Mouse (Mus musculus): ENCODE results near the gene B4galt5.
A peak's percentile ranks its signal among the peaks of the same experiment; 100 is the strongest.

Gene B4galt5

DNA sequence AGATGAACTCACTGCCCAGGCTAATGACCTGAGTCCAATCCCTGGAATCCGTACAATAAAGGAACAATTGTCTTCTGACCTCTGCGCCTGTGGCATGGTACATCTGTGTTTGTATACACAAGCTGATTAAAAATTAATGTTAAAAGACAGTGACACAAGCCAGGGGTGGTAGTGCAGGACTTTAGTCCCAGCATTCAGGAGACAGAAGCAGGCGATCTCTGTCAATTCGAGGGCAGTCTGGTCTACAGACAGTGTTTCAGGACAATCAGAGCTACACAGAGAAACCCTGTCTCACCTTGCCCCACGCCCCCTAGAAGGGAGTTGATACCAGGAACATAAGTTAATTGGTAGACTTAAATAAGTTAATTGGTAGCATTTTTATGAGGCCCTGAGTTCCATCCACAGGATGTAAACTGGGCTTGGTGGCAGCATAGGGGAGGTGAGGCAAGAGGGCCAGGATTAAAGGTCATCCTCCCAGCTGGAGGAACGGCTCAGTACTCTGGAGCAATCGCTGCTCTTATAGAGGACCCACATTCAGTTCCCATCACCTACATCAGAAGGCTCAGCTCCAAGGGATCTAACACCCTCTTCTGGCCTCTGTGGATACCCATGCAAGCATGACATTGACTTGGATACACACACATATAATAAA lies 16.5 kb downstream of the B4galt5 start:
- DNase-seq (ENCODE audit: low spot score): no peak

DNA sequence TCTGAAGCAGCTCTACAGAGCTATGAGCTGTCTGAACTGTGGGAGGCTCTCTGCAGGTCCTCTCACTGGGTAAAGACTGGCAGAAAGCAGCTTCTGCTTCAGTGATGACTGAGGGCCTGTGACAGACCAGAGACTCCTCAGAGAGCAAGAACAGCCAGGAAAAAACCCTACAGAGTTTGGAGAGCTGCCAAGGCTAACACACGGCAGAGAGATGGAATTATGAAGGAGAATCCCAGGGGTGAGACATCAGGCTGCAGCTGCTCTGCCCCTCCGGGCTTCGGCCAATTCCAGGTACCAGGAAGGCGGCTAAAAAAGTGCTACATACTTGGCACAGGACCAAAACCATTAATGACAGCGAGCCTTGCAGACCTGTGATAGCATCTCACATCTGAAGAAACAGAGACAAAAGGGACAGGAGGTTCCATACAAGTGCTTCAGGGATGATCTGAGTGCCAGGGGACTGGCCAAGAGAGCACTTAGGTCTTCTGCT lies 17.5 kb downstream of the B4galt5 start:
- no peak for DNase-seq (ENCODE audit: low spot score)

DNA sequence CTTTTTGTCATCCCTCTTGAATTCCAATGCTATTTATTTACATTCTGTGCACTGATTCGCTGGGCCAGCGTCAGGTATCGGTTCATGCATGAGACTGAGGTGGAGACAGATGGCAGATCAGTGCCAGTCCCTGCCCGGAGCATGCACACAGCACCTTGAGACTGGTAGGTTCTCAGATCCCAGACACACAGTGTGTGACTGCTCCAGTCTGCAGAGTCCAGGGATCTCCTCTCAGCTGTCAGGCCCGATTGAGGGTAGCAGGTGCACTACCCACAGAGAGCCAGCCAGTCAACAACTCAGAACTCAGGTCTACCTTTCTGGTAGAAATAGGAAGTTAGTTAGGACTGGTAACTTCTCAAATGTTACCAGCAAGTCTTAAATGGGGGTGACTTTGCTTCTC lies 18.4 kb downstream of the B4galt5 start:
- DNase-seq (ENCODE audit: low spot score): no peak

DNA sequence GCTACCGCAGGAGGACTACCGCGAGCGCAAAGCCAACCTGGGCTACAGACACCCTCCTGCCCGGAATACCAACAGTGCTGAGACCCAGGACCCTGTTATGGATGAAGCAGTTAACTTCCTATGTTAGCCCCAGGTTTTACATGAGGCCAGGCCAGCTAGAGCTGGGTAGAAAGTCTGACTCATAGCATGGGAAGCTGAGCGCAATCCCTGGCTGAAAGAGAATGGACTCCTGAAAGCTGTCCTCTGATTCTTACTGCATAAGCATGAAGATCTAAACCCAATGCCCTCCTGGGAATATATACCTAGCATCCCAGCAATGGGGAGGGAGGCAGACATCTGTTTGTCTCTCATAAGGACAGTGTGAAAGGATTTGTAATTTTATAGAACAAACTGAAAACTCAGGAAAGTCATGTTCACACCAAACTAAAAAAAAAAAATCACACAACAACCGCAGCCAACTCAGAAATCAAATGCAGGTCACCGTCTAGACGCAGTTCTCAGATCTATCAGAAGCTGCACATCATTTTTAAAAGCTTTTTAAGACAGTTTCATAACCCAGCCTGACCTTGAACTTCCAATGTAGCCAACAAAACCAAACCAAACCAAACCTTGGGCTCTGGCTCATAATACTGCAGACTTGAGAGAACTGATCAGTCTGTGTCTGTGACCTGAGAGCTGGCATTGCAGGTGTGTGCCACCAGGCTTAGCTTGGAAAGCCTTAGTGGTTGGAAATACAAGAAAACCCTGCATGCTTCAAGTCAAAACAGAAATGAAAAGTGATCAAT lies 19.3 kb downstream of the B4galt5 start:
- no peak for DNase-seq (ENCODE audit: low spot score)

DNA sequence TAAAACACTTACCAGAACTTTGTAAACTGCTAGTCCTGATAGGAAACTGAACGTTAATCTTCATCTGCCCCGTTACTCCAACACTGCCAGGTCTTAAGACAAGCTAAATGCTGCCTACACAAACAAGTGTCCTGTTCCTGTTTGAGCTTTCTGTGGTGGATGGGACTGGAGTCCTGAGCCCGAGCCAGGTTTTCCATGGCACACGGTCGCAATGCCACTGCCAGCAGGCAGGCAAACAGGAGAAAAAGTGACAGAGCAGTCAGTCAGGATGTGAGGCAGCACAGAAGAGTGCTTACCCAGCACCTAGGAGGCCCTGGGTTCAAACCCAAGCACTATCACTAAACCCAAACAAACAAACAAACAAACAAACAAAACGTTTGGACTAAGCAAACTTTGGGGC lies 20.6 kb downstream of the B4galt5 start:
- DNase-seq (ENCODE audit: low spot score): no peak

DNA sequence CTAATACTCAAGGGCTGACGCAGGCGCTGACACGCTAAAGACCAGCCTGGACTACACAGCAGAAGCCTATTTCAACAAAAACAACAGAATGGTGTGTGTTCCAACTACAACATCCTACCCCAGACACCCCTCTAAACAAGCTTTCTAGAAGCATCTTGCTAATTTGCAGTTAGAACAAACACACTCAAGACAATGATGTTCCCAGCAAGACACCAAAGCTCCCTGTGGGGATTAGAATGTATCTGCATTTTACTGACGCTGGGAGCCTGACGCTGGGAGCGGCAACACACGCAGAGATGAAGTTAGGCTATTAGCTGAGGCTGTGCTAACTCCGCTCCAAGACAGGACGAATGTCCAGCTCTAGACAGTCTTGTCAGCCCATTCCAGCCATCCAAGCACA lies 22.4 kb downstream of the B4galt5 start:
- no peak for DNase-seq (ENCODE audit: low spot score)

DNA sequence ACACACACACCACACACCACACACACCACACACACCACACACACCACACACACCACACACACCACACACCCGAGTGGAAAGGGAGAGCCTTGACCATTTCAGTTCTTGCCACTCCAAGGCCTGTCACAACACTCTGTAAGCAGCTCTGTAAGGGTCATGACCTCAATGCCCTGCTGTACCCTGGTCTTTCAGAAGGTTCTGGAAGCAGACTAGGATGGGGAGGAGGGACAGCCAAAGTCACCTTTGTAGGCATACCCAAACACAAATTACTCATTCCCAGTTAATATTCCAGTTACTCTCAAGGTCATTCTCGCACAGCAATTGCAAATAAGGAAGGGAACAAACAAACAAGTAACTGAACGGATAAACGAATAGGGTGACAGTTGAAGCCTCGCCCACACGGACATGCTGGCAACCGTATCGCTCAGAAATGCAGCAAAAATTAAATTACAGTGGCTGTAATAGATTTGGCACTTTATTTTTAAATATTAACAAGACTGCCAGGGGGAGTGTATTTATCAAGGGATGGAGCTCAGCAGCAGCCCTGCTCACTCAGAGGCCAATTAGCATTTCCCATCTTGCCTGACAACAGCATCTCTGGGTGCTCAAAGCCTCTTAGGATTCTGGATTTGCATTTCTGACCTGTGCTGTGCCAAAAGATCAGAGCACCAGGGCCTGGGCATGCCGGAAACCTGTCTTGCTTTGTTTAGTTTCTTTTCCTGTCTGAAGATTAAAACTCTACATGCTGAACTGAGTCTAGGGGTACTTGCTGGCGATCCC lies 24.6 kb downstream of the B4galt5 start:
- no peak for DNase-seq (ENCODE audit: low spot score)

DNA sequence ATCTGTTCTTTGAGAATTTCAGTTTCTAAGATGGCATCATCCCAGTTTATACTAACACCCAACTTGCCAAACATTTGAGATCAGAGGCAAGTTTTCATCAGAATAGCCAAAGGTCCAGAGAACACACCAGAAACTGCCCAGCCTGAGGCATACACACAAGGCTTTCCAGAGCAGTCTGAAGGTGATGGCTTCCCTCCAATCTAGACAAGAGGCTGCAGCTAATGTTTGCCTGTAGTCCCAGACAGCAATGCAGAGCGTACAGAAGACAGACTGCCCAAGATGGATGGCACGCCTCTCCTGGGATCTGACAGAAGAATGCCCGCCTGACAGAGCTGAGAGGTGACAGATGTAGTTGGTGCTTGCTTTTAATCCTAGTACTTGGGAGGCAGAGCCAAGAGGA lies 25.9 kb downstream of the B4galt5 start:
- no peak for DNase-seq (ENCODE audit: low spot score)

DNA sequence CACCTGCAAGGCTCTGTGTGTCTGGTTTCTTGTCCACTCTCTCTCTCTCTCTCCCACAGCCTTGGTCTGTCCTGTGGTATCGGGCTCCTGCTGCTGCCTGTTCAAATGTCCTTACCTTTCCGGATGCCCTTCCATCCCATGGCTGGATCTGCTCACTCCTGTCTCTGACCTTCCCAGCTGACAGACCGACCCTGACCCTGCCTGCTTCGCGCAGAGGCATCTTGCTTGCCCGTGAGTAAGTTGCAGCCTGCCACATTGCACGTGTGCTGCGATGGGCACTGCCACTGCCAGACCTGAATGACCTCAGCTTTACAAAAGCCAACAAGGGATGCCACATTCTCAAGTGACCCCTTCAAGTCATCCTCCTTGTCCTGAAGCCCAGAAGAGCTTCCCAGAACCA lies 27.6 kb downstream of the B4galt5 start:
- DNase-seq (ENCODE audit: low spot score): no peak

DNA sequence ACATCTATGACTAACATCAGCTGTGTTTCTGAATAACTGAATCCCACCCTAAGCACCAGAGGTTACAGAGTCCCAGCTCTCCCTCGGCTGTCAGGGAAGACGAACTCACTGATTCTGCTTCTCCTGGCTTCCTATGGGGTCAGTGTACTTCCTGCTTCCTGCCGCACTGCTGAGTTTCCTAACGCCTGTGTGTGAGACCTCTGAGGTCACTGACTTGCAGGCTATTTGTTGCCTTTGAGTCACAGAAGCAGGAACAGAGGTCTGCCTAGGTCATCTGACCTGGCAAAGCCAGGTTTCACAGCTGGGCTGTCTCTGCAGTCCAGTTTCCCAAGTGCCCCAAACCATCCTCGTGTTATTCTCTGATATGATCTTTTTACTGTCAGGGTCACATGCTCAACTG lies 30.0 kb downstream of the B4galt5 start:
- DNase-seq (ENCODE audit: low spot score): peak; percentile 34

DNA sequence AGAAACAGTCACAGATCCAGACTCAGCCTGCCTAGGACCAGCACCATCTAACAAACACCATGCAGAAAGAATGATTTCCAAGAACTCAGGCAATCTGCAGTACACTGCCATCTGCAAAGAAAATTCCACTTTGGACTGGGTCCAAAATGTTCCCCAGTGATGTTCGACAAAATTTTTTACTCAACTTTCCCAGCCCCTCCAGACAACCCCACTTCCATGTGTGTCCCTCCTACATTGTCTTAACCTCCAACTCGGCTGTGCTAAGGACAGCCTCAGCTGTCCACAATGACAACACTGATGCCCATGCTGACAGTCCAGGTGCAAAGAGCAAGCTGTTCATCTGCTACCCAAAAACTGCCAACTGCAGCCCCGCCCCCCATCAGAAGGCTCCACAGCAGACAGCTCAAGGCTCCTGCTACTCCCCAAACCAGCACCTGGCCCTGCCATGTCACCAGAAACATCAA lies 32.2 kb downstream of the B4galt5 start:
- DNase-seq (ENCODE audit: low spot score): no peak

DNA sequence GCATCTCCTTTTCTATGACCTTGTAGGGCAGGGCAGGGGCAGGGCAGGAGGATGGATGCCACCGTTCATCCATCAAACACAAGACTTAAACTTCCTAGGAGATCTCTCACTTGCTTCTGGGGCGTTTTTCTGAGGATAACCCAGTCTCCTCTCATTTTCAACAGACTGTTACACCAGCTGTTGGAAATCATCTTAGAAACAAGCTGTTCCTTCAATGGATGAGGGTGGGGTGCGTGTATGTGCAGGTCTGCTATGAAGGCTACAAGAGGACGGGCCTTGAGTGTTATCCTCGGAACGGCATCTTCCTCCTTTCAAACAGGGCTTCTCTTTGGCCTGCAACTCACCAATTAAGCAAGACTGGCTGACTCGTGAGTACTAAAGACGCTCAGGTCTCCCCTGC lies 34.5 kb downstream of the B4galt5 start:
- DNase-seq (ENCODE audit: low spot score): no peak

DNA sequence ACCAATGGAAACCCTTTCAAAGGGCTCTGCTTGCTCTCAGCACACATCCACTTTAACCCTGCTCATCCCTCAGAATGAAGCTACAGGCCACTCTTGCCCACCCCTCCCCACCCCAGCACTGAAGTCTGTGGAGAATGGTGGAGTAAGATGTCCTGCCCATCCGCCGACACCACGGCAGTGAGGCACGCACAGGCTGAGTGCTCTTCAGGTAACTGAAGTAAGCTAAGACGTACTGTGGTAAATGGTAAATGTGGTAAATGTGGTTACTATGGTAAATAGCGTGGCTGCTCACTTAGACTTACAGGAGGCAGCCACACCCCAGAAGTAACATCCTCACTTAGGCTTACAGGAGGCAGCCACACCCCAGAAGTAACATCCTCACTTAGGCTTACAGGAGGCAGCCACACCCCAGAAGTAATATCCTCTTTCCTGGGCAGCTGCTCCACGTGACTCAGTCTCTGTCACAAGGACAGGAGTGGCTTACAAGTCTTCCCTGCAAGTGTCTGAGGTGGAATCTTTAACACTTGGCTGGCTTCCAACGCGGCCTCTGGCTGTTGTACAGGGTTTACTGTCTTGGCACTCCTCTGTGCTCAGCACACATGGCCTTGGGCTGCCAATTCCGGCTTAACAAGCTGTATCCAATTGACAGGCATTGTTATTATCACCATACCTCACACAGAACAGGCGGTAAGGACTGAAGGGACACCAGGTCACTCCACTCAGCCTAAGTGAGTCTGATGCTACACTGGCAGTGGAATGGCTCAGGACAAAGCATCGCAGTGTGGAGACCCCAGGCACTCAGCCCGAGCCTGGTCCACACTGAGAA lies 35.3 kb downstream of the B4galt5 start:
- no peak for DNase-seq (ENCODE audit: low spot score)

DNA sequence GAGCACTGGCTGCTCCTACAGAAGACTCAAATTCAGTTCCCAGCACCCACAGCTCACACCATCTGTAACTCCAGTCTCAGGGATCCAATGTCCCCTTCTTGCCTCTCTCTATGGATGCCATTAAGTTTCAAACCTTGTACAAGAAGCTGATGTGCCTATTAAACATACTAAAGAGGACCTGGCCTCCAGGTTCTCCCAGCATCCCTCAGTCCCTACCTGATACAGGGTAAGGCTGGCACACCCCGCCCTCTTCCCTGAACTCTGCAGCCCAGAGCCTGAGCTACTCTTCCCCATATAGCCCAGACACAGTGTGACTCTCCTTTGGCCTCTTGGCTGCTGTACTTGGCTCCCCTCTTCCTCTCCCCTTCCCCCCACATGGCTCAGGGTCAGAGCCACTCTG lies 38.9 kb downstream of the B4galt5 start:
- DNase-seq (ENCODE audit: low spot score): no peak

DNA sequence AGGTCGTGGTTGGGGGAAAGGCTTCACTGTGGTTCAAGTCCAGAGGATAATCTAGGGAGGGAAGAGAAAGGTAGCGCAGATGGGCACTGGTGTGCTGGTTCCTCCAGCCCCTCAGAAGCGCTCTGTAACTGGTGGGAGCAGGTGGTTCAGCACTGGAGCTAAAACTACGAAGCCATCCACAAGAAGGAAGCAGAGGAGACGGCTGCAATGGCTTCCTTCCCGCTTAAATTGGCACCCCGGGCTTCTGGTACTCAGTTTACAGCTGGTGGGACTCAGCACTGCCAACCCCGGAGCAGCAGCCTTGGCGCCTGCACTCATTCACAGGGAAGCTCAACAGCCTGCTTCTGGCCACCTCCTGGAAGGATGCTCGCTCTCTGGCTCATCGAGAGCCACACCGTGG lies 39.7 kb downstream of the B4galt5 start:
- no peak for DNase-seq (ENCODE audit: low spot score)

DNA sequence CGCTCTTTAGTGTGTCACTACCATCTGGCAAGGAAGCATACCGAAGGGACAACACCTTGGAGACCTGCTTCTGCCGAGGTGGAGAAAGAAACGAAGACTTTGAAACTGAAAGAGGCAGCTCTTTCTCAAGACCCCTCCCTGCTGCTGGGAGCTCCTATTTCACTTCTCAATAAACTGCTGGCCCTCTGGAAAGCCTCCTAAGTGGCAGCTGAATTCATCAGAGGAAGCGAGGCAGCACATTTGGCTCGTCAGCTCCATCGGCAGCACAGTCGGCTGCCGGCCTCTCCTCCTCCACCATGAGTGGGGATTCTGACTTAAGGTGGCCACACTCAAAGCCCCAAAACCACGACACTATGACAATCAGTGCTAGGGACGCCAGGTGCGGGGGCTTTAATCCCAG lies 41.3 kb downstream of the B4galt5 start:
- DNase-seq (ENCODE audit: low spot score): peak; percentile 39

DNA sequence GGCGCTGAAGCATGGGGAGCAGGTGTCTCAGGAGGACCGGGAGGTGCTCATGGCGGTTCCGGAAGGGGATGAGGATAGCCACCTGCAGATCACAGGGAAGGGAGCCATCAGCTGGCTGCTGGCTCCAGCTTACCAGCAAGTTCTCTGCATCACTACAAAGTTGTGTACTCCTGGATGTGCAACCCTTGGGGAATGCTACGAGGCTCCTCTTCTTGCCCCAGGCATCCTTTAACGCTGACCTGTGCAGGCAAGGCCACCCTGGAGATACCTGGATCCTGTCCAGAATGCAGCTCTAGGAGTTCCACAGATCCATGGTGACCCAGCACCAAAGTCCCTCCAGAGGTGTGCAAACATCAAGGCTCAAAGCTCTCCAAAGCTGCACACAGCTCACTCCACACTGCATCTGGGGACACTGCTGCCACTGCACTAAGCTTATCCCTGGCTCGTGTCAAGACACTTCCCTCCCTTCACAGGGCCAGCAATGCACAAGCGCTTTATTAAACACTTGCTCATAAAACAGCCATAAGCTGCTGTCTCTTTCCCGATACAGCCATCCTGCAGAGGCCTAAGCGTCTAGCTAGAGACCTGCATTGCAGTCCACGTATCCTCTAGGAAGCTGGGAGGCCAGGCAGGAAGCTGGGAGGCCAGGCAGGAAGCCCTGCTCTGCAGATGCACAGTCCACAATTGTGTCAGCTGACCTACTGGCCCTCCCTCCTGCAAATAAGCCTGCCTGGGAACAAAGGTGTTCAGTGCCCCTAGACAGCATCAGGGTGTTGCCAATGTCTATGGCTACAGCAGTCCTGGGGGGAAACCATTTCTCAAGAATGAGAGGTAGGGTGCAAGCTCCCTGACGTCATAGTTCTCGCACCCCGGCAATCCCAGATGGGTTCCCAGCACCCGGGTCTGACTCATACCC lies 42.1 kb downstream of the B4galt5 start:
- DNase-seq (ENCODE audit: low spot score): no peak

DNA sequence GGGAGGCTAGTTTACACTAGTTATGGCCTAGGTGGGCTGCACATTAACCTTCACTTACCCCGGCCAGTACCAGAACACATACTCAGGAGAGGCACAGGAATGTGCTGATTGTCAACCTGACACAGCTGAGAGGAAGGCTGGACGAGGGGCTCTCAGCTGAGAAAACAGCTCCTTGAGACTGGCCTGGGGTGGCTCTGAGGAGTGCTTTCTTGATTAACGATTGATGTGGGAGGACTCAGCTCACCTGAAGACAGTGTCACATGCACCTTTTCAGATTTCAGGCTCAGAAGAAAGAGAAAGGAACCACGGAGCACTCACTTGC lies 42.7 kb downstream of the B4galt5 start:
- DNase-seq (ENCODE audit: low spot score): no peak

DNA sequence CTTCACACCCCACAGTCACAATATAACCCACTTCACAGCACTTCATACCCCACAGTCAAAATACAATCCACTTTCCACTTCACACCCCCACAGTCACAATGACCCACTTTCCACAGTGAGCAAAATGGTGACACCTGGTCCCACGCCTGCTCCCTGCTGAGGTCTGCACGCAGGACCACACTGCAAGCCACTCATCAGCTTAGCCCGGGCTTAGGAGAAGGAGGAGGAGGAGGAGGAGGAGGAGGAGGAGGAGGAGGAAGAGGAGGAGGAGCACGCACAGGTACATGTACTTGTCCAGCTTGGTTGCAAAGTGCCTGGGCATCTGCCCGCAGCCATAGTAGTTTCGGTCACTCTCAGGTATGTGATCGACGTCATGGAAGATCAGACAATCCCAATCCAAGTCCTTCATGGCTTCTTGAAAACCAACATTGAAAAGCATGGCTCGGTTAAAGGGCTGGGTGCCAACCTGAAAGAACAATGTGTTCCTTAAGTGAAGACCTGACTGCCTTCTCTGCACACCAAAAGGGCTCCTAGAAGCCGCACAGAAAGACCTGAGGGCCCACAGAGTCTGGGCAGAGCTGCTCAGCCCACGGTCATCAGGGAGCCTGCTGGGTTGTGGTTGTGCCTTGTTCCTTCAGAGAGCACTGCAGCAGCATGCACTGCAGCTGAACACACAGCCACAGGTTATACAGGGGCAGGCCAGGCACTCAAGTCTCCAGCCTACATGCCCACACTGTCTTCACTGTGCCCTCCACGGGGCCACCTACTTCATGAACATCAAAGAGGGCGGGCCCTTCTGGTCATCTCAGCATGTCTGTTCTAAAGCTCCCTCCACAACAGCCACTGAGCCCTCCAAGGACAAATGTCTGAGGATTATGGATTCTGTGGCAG lies 43.4 kb downstream of the B4galt5 start:
- DNase-seq (ENCODE audit: low spot score): no peak

Measured in embryo, embryonic 10.5 days (tissue).